Mouse (Mus musculus): ENCODE measurements around the gene Eif2a.
"Not testable (repeated sequence)": the region's sequence is repeated elsewhere in the genome, so short reads cannot be mapped to it uniquely, and the experiment has no call there.

Eif2a gene

GRCm38 (mm10) chr3:58523386-58523785 is 2.2 kb upstream of the Eif2a start:
- no peak for DNase-seq

GRCm38 (mm10) chr3:58524246-58524645 is 1.4 kb upstream of the Eif2a start:
- DNase-seq = no peak

DNA sequence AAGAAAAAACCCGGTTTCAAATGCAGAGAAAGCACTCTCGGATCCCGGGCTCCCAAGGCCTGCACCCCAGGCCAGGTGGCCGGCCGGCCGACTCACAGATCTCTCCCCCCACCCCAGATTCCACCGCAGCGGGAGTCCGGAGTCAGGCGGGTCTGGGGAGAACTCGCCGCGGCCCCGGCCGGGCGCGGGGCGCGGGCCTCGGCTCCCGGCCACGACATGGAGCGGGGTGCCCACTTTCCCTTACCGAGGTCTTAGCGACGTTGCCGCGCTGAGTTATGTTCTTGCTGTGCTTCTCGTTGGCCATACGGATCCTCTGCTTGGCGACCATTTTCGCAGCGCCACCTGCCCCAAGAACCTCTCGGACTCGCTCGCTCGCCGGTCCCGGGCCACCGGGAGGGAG is 455 bp upstream of the Eif2a start:
- DNase-seq = no peak

- peak in 1 of 2 experiments; percentile 24 for DNase-seq
Measured at GRCm38 (mm10) chr3:58526408-58526737, 752 bp downstream of the Eif2a start.

GRCm38 (mm10) chr3:58536573-58536972 is 11.0 kb downstream of the Eif2a start:
- no peak for DNase-seq

GRCm38 (mm10) chr3:58552001-58552811 is 26.6 kb downstream of the Eif2a start:
- DNase-seq = no peak

- DNase-seq = no peak
Measured at GRCm38 (mm10) chr3:58556649-58557048, 31.0 kb downstream of the Eif2a start.

GRCm38 (mm10) chr3:58559887-58560286 is 34.3 kb downstream of the Eif2a start:
- DNase-seq = no peak

GRCm38 (mm10) chr3:58561437-58561836 is 35.8 kb downstream of the Eif2a start:
- no peak for DNase-seq

- no peak for DNase-seq
Measured at GRCm38 (mm10) chr3:58570821-58571220, 45.2 kb downstream of the Eif2a start.

DNA sequence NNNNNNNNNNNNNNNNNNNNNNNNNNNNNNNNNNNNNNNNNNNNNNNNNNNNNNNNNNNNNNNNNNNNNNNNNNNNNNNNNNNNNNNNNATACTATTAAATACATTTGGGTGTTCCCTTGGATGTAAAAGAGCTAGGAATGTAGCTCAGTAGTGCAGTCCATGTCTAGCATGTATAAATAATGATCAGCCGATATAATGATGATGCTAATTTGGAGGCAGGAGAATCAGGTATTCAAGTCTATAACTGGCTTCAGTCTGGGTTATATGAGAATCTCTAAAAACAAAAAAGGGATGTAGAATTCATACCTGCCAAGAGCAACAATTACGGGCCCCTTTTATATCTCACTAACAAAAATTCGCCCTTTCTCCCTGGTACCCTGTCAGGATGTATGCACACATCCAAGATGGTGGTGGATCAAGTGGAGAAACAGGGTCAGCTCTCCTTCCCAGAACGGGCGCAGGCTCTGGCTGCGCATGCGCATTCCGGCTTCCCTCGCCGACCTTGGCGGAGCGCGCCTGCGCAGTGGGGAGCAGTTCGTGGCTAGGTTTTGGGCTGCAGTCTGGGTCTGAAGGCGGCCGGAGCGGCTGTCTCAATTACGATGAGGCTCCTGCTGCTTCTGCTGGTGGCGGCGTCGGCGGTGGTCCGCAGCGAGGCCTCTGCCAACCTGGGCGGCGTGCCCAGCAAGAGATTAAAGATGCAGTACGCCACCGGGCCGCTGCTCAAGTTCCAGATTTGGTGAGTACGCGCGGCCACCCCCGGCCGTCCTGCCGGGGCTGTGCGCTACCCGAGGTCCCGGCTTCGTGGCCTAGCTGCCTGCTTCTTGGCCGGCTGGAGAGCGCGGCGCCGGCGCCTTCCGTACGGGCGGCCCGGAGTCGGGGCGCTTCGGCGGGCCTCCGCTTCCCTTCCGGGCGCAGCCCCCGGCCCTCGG is 50.8 kb downstream of the Eif2a start, which contains the start of gene Selenot:
Gene Selenot, plus strand, starts transcription at position 500 of the 930 bp plus-strand sequence.
- DNase-seq = peak; percentile 93 to 96

- no peak for DNase-seq
Measured at GRCm38 (mm10) chr3:58577067-58577503, 51.5 kb downstream of the Eif2a start.

DNA sequence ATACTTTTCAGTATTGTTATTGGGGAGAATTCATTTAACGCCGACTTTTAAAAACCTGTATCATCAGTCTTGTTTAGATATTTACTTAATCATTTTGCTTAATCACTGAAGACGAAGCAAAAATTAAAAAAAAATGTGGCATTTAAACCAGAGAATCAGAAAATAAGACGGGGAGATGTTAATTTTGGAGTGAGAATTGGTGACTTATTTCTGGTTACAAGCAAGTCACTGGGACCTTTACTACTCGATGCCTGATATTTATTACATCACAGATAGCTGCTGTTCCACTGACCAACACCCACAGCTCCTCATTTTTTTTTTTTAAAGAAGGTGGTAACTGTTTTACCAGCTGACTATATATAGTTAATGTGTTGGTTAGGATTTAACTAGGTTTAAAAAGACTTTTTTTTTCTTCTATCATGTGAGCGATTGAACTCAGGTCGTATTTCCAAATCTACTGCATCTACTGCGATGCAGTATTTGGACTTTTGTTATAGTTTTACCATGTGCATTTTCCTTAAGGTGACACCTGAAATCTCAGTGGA is 52.0 kb downstream of the Eif2a start:
- no peak for DNase-seq

GRCm38 (mm10) chr3:58581530-58581929 is 55.9 kb downstream of the Eif2a start:
- no peak for DNase-seq

DNA sequence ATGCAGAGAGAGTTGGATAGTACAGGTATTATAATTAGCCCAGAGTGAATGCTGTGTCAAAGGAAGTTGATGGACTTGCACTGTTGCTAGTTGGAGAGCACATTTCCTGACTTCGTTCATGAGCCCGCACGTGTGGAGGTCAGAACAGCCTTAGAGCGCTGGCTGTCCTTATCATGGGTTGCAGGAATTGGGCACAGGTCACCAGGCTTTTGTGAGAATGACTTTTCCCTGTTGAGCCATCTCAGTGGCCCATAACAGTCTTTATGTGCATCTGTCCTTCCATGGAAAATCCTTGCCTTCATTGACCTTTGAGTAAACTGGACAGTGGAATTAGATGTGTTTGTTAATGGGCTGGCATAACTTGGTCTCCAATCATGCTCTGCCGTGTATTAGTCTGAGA is 56.7 kb downstream of the Eif2a start:
- no peak for DNase-seq

DNA sequence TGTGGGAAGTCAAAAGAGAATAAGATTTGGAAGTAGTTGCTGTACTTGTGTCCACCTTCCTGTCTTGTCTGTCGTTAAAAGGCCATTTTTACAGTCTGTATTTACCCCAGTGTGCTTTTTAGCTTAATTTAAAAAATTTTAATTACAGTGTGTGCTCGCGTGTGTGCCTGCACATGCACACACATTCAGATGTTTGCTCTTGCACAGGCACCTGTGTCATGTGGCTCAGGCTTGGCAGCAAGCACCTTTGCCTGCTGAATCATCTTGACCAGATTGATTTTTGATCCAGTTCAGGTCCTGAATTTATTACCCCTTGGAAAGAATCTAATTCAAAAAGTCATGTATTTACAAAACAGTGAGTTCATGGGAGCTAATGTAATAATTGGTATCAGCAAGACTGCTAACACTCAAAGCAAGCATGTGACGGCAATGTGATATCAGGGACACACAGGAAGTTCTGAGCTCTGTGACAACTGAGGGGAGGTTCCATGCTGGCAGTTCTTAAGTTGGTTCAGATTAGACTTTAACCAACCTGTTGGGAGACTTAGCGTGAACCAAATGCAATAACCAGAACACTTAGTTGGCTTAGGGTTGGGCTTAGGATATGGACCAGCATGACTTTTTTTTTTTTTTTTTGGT is 57.3 kb downstream of the Eif2a start:
- DNase-seq = peak; percentile 41 to 48

- not testable (repeated sequence) for DNase-seq
Measured at GRCm38 (mm10) chr3:58590544-58590943, 64.9 kb downstream of the Eif2a start.

GRCm38 (mm10) chr3:58592666-58593065 is 67.0 kb downstream of the Eif2a start:
- DNase-seq = not testable (repeated sequence)

GRCm38 (mm10) chr3:58593623-58594022 is 68.0 kb downstream of the Eif2a start:
- no peak for DNase-seq

Data from B cell, adult 2 months (primary cell).